Mouse (Mus musculus) G1E (cell line): Measurements from ENCODE around the gene Hipk2. TPM values are rescaled to one million over a fixed set of nuclear protein-coding genes. Genes with fewer than 3 reads are reported as not detected.

ENCODE experiments used
- ATAC-seq: 2 replicates; pipeline ENCODE4 v1.8.0; 2016; ENCODE audit warnings: mild to moderate bottlenecking; ENCODE audit not compliant: insufficient number of reproducible peaks, poor library complexity, low FRiP score, severe bottlenecking; ENCODE audit errors: extremely low read depth
- DNase-seq: peaks from one replicate; pipeline ENCODE4 v3.0.0; 2012; ENCODE audit warnings: low spot score
- H3K27me3 ChIP-seq: 2 replicates; pipeline ENCODE4 v1.6.1; 2012; ENCODE audit warnings: mild to moderate bottlenecking, low read length, inconsistent platforms; ENCODE audit not compliant: insufficient read depth
- H3K36me3 ChIP-seq: replicated peaks from 2 replicates; pipeline ENCODE3; 2012; ENCODE audit warnings: mild to moderate bottlenecking, inconsistent platforms
- H3K4me1 ChIP-seq: 2 replicates; pipeline ENCODE4 v1.6.1; 2012; ENCODE audit warnings: low read depth, low read length, inconsistent platforms, mixed read lengths; ENCODE audit not compliant: insufficient read depth
- H3K4me3 ChIP-seq: 2 replicates; pipeline ENCODE4 v1.5.1; 2012; ENCODE audit warnings: low read depth, mild to moderate bottlenecking, inconsistent platforms, low read length, moderate library complexity, mixed read lengths
- H3K9me3 ChIP-seq: replicated peaks from 2 replicates; pipeline ENCODE4 v1.6.1; 2012; ENCODE audit warnings: inconsistent platforms
- CTCF ChIP-seq: IDR thresholded peaks from 2 replicates; pipeline ENCODE4 v1.5.1; 2012; ENCODE audit warnings: low read depth, low read length, inconsistent platforms, mixed read lengths
- GATA1 ChIP-seq: IDR thresholded peaks from 2 replicates; pipeline ENCODE4 v1.6.1; 2012; ENCODE audit warnings: borderline replicate concordance, low read length, inconsistent platforms, mixed read lengths
- GATA2 ChIP-seq: IDR thresholded peaks from 2 replicates; pipeline ENCODE4 v1.6.1; 2012; ENCODE audit warnings: low read depth, low read length, inconsistent platforms, borderline replicate concordance
- POLR2AphosphoS5 ChIP-seq: IDR thresholded peaks from 2 replicates; pipeline ENCODE4 v1.6.1; 2012; ENCODE audit warnings: low read depth, low read length, inconsistent platforms; ENCODE audit not compliant: insufficient replicate concordance
- TAL1 ChIP-seq: conservative IDR thresholded peaks from 2 replicates; pipeline ENCODE4 v1.6.1; 2012; ENCODE audit warnings: low read depth, low read length, inconsistent platforms, mixed read lengths
- polyA plus RNA-seq: library from polyadenylated mRNA; stranded (reverse); fragments of >175 nt; gene quantifications from 2 replicates; pipeline ENCODE4 v1.2.3, GENCODE M21; 2012
- total RNA-seq, 2 experiments: library from RNA; stranded (forward) in 1 of 2; stranded (reverse) in 1 of 2; fragments of 200-1000 nt in 1 of 2; fragments of >200 nt in 1 of 2; fragmentation: Nextera tagmentation in 1 of 2; gene quantifications; 2 replicates each; pipeline ENCODE4 v1.2.3; 2014 to 2017

The Hipk2 gene
- total and polyA plus RNA-seq, 3 experiments = 4.6 to 97.9 (median 39.6) TPM

GRCm38 (mm10) chr6:38845117-38845516 is 30.8 kb downstream of the Hipk2 start:
- ATAC-seq = no peak
- peaks cover 12% of the 10 kb centered on the region for H3K36me3 ChIP-seq

GRCm38 (mm10) chr6:38841551-38841950 is 34.4 kb downstream of the Hipk2 start:
- TF ChIP-seq TAL1 = no peak
- TF ChIP-seq POLR2AphosphoS5 = no peak
- no peak for TF ChIP-seq GATA2
- no peak for TF ChIP-seq CTCF
- TF ChIP-seq GATA1 = no peak
- Histone ChIP-seq H3K36me3 (peaks cover 36% of the 10 kb centered on the region), H3K4me1 (peaks cover 37% of the 10 kb centered on the region), H3K4me3 (no peak overlapping the region), H3K27me3 (no peaks in the 10 kb centered on the region), H3K9me3 (no peaks in the 10 kb centered on the region)
- no peak for DNase-seq
- ATAC-seq = no peak

More at GRCm38 (mm10) chr6:38845117-38845516, 30.8 kb downstream of the Hipk2 start:
- TF ChIP-seq POLR2AphosphoS5 (no peak), CTCF (no peak), GATA1 (no peak), TAL1 (no peak), GATA2 (no peak)
- Histone ChIP-seq H3K9me3 (no peaks in the 10 kb centered on the region), H3K4me3 (no peak overlapping the region), H3K27me3 (no peaks in the 10 kb centered on the region), H3K4me1 (peaks cover 49% of the 10 kb centered on the region)
- no peak for DNase-seq

GRCm38 (mm10) chr6:38840780-38841179 is 35.2 kb downstream of the Hipk2 start:
- ATAC-seq = no peak
- peaks cover 39% of the 10 kb centered on the region for H3K4me1 ChIP-seq
- peaks cover 36% of the 10 kb centered on the region for H3K36me3 ChIP-seq
- no peaks in the 10 kb centered on the region for H3K27me3 ChIP-seq
- H3K9me3 ChIP-seq = no peaks in the 10 kb centered on the region
- no peak for TF ChIP-seq CTCF
- TF ChIP-seq POLR2AphosphoS5 = no peak
- no peak for TF ChIP-seq GATA2
- no peak for TF ChIP-seq GATA1
- TF ChIP-seq TAL1 = no peak
- no peak overlapping the region for H3K4me3 ChIP-seq
- DNase-seq = no peak

- peaks cover 39% of the 10 kb centered on the region for H3K4me1 ChIP-seq
- no peaks in the 10 kb centered on the region for H3K27me3 ChIP-seq
- no peak for DNase-seq
- peaks cover 36% of the 10 kb centered on the region for H3K36me3 ChIP-seq
- H3K9me3 ChIP-seq = no peaks in the 10 kb centered on the region
- TF ChIP-seq GATA1 (no peak), POLR2AphosphoS5 (no peak), GATA2 (no peak), CTCF (no peak), TAL1 (no peak)
- H3K4me3 ChIP-seq = no peak overlapping the region
- no peak for ATAC-seq
These were observed 35.6 kb downstream of the Hipk2 start for GRCm38 (mm10) chr6:38840380-38840779.

GRCm38 (mm10) chr6:38839891-38840290 is 36.1 kb downstream of the Hipk2 start:
- TF ChIP-seq GATA1 = no peak
- TF ChIP-seq GATA2 = no peak
- no peak for TF ChIP-seq CTCF
- TF ChIP-seq TAL1 = no peak
- no peak for TF ChIP-seq POLR2AphosphoS5
- no peak overlapping the region for H3K4me3 ChIP-seq
- no peak for ATAC-seq
- no peak for DNase-seq
- no peaks in the 10 kb centered on the region for H3K9me3 ChIP-seq
- peaks cover 36% of the 10 kb centered on the region for H3K36me3 ChIP-seq
- H3K4me1 ChIP-seq = peaks cover 42% of the 10 kb centered on the region
- H3K27me3 ChIP-seq = no peaks in the 10 kb centered on the region

GRCm38 (mm10) chr6:38838061-38838460 is 37.9 kb downstream of the Hipk2 start:
- Histone ChIP-seq H3K4me1 (peaks cover 55% of the 10 kb centered on the region), H3K36me3 (peaks cover 38% of the 10 kb centered on the region), H3K4me3 (no peak overlapping the region), H3K9me3 (no peaks in the 10 kb centered on the region), H3K27me3 (no peaks in the 10 kb centered on the region)
- no peak for ATAC-seq
- TF ChIP-seq CTCF = no peak
- no peak for TF ChIP-seq GATA2
- TF ChIP-seq POLR2AphosphoS5 = no peak
- no peak for TF ChIP-seq GATA1
- no peak for TF ChIP-seq TAL1
- DNase-seq = no peak

- ATAC-seq (peak; percentile 79), DNase-seq (no peak)
- no peak for TF ChIP-seq CTCF
- TF ChIP-seq TAL1 = peak; percentile 90
- TF ChIP-seq POLR2AphosphoS5 = no peak
- no peak for TF ChIP-seq GATA1
- no peak for TF ChIP-seq GATA2
- H3K36me3 ChIP-seq = peaks cover 31% of the 10 kb centered on the region
- H3K4me1 ChIP-seq = peaks cover 70% of the 10 kb centered on the region
- no peaks in the 10 kb centered on the region for H3K27me3 ChIP-seq
- H3K9me3 ChIP-seq = no peaks in the 10 kb centered on the region
- H3K4me3 ChIP-seq = no peak overlapping the region
These were observed 40.7 kb downstream of the Hipk2 start for GRCm38 (mm10) chr6:38835217-38835616.
